Mouse (Mus musculus): ENCODE measurements at regions not wholly inside any gene's neighbourhood (a gene's known extent, or its start where the extent isn't known, plus 50 kb on each side); places are given as distances from the start of the nearest gene placed in this dataset.

- TF ChIP-seq CTCF (IDR thresholded peaks at IDR 0.05), result no peak
- TF ChIP-seq EP300 (IDR thresholded peaks at IDR 0.05; ENCODE audit: insufficient read depth, low read depth, low read length), result no peak
Measured at GRCm38 (mm10) chr5:83047214-83047613, 307.8 kb downstream of the Tecrl start.
